ENCODE assay signal across 8 mouse cellular contexts in genomic region chr6:61179949-61180755, GRCm38 (mm10). TPM values are rescaled to one million over a fixed set of nuclear protein-coding genes. Genes with fewer than 3 reads are reported as not detected.
DNase-seq lines count a peak whose midpoint lies in the region; ATAC-seq lines count a peak whose summit lies in the region.

Ccser1 (plus strand) TSS chr6:61180324.

- peak within 1 kb of the TSS; percentile 95 for H3K27ac ChIP-seq in hindbrain, embryonic 13.5 days

- no peaks in the 10 kb centered on the region for H3K36me3 ChIP-seq in hindbrain, embryonic 13.5 days

- peak; percentile 82 to 88 for DNase-seq in cerebellum, postnatal 14 days
- DNase-seq in frontal cortex, postnatal 36 days (ENCODE audit: low spot score in 2 of 2), result peak; percentile 66 to 69
- peak; percentile 68 to 72 for DNase-seq in layer of hippocampus, postnatal 36 days
- DNase-seq in lung, postnatal 14 days, result peak; percentile 67
- DNase-seq in retina, postnatal 1 day, result peak; percentile 88
- peak; percentile 58 for DNase-seq in urinary bladder, postnatal 14 days (ENCODE audit: low spot score)

- peaks cover 4% of the 10 kb centered on the region; the same call in 1 of the 2 replicates for H3K27me3 ChIP-seq in hindbrain, embryonic 13.5 days

- peak; percentile 40 for ATAC-seq in activated CD4-positive, CD25-positive, alpha-beta regulatory T cell, adult 4 months
- peak; percentile 91 for ATAC-seq in hindbrain, embryonic 13.5 days (ENCODE audit: low FRiP score)

- peak within 1 kb of the TSS; percentile 63 for H3K4me2 ChIP-seq in hindbrain, embryonic 13.5 days

- no peaks in the 10 kb centered on the region for H3K9me3 ChIP-seq in hindbrain, embryonic 13.5 days

- H3K9ac ChIP-seq in hindbrain, embryonic 13.5 days, result peak within 1 kb of the TSS; percentile 93

- peaks cover 21% of the 10 kb centered on the region for H3K4me1 ChIP-seq in hindbrain, embryonic 13.5 days (replicated peaks)

- H3K4me3 ChIP-seq in hindbrain, embryonic 13.5 days, result peak within 1 kb of the TSS; percentile 80

- WGBS in hindbrain, embryonic 13.5 days, result under 1% methylated on average over 74 of the region's 105 CpGs

RNA-seq across cellular contexts. Expression of gene Ccser1, which starts in this region (rescaled TPM):
- under 1 TPM in 1 of 2 experiments, not detected in 1; 0.13 TPM for polyA plus RNA-seq in activated CD4-positive, CD25-positive, alpha-beta regulatory T cell, adult 4 months (2017; shearing (Covaris generic))
- polyA plus RNA-seq in hindbrain, embryonic 13.5 days (2015; fragmentation: Nextera tagmentation; extraction: Ambion mirVana), result 22.1 and 24.0 TPM in 2 replicates
- 10 to 100 TPM; 36.1 to 41.7 TPM for total RNA-seq in layer of hippocampus, postnatal 36 days (2021)

Comparison
In these comparisons a context has a peak if more than half of its experiments do, and no peak if none do; other contexts are left out.
1. Peak in every context shown above with its lines: DNase-seq, ATAC-seq, H3K4me3 ChIP-seq and H3K27ac ChIP-seq.
2. RNA of gene Ccser1 (polyA plus RNA-seq): 22.1 to 24.0 TPM in hindbrain, embryonic 13.5 days; 0.13 TPM in activated CD4-positive, CD25-positive, alpha-beta regulatory T cell, adult 4 months; every median in the first group is over 10 times any median in the second.
3. Peak in ATAC-seq in activated CD4-positive, CD25-positive, alpha-beta regulatory T cell, adult 4 months; RNA of the gene not detected or under 1 TPM.